Mouse (Mus musculus): ENCODE measurements at regions not wholly inside any gene's neighbourhood (a gene's known extent, or its start where the extent isn't known, plus 50 kb on each side); places are given as distances from the start of the nearest gene placed in this dataset.
A peak's percentile ranks its signal among the peaks of the same experiment; 100 is the strongest.

DNA sequence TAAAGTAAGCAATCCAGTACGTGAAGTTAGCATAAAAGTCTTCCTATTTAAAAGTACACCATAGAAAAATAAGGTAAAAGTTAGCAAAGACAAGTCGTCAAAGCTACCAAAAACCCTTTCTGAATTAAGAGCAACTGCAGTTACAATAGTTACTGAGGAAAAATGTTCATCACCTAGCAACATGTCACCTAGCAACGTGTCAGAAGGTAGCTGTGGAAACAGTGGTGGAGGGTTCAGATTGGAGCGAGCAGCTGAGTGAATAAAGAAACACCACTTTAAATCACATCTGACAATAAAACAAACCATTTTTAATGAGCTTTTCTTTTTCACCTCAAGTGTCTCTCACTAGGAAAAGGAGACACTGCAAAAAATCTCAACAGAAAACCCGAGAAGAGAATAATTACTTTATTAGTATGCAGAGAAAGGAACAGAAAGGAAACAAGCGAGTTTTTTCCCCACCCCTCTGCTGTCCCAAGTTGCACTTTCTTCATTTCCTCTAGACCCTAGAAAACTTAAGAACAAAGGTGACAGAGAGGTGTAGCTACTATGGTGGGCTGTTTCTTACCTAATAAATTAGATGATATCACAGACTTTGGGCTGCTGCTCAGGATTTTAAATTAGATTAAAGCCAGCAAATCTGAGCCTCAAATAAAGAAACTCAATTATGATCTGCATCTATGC, 275.4 kb downstream of the 1700017N19Rik start:
- H3K4me3 ChIP-seq (replicated peaks; ENCODE audit: low read length): no peak overlapping the region
- WGBS: 7% methylated on average over 6 of the region's 6 CpGs
- H3K27ac ChIP-seq: peak overlapping the region; percentile 38; the same call in 1 of the 2 replicates

DNA sequence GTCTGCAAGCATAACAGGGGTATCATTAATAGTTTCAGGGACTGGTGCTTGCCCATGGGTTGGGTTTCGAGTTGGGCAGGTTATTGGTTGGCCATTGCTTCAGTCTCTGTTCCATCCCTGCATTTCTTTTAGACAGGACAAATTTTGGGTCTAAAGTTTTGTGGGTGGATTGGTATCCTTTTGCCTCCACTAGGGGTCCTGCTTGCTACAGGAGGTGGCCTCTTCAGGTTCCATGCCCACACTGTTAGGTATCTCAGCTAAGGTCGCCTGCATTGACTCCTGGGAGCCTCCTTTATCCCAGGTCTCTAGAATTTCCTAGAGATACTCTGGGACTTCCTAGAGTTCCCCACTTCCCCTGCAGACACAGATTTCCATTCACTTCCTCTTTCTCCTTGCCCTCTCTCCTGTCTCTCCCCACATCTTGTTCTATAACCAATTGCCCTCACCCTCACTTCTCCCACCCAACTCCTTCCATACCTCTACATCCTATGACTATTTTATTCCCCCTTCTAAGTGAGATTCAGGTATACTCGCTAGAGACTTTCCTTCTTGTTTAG, 278.2 kb downstream of the 1700017N19Rik start:
- Histone ChIP-seq H3K4me3 (replicated peaks; ENCODE audit: low read length) (no peak overlapping the region), H3K27ac (no peak overlapping the region), H3K4me2 (replicated peaks) (no peak overlapping the region), H3K9ac (no peak overlapping the region), H3K36me3 (replicated peaks; ENCODE audit: control insufficient read depth, insufficient read depth) (no peaks in the 10 kb centered on the region), H3K27me3 (ENCODE audit: control insufficient read depth, insufficient read depth, low read length) (no peaks in the 10 kb centered on the region), H3K9me3 (ENCODE audit: control insufficient read depth, low read length) (no peaks in the 10 kb centered on the region), H3K4me1 (replicated peaks; ENCODE audit: control insufficient read depth, insufficient read depth, low read length) (peaks cover 10% of the 10 kb centered on the region)
- DNase-seq (ENCODE audit: low spot score) (no peak), ATAC-seq (ENCODE audit: low FRiP score) (no peak)
- WGBS: 48% methylated on average over 3 of the region's 3 CpGs

More for the DNA sequence above, 275.4 kb downstream of the 1700017N19Rik start:
- no peaks in the 10 kb centered on the region for H3K36me3 ChIP-seq (replicated peaks; ENCODE audit: control insufficient read depth, insufficient read depth)
- ATAC-seq (ENCODE audit: low FRiP score) (peak; percentile 91), DNase-seq (ENCODE audit: low spot score) (peak; percentile 83)
- no peak overlapping the region for H3K9ac ChIP-seq
- no peaks in the 10 kb centered on the region for H3K9me3 ChIP-seq (ENCODE audit: control insufficient read depth, low read length)
- H3K4me2 ChIP-seq (replicated peaks): peak overlapping the region; percentile 22; the same call in 1 of the 2 replicates
- peaks cover 10% of the 10 kb centered on the region for H3K4me1 ChIP-seq (replicated peaks; ENCODE audit: control insufficient read depth, insufficient read depth, low read length)
- H3K27me3 ChIP-seq (ENCODE audit: control insufficient read depth, insufficient read depth, low read length): no peaks in the 10 kb centered on the region

DNA sequence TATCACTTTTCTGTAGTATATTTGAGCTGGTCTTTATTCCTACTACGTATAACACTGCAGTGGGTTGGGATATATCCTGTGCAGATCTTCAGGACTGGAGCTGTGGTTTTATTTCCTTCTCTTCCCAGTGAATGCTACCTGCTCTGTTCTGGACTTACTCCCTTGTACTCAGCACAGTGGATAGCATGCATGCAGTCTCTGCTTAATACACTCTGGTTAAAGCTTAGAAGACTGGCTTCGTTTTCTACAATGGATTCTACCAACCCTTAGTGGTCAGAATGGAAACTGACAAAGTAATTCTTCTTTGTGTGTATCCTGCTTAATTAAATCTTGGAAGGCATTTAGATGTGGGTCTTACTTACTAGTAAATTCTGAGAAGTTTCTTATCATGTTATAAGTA, 292.3 kb downstream of the 1700017N19Rik start:
- Histone ChIP-seq H3K9me3 (ENCODE audit: control insufficient read depth, low read length) (no peaks in the 10 kb centered on the region), H3K4me3 (replicated peaks; ENCODE audit: low read length) (no peak overlapping the region), H3K4me1 (replicated peaks; ENCODE audit: control insufficient read depth, insufficient read depth, low read length) (no peaks in the 10 kb centered on the region), H3K36me3 (replicated peaks; ENCODE audit: control insufficient read depth, insufficient read depth) (no peaks in the 10 kb centered on the region), H3K27ac (no peak overlapping the region), H3K9ac (no peak overlapping the region), H3K4me2 (replicated peaks) (no peak overlapping the region), H3K27me3 (ENCODE audit: control insufficient read depth, insufficient read depth, low read length) (no peaks in the 10 kb centered on the region)
- DNase-seq (ENCODE audit: low spot score) (no peak), ATAC-seq (ENCODE audit: low FRiP score) (no peak)
- WGBS: 85% methylated on average over 2 of the region's 2 CpGs

DNA sequence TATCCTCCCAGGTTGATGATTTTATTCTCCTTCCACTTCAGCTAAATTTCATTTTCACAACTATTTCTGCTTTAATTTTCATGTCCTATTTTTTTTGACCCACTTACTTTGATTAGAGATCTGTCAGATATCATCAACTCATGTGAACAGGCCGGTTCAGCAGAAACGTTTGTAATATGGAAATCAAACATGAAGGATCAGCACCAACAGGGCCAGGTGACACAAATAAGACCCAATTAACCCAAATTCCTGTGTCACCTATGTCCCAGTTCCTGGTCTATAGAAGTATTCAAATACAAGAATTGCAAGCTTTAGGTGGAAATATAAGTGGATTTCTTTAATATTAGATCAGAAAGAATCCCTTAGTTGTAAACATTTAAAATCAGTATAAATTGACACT, 332.7 kb downstream of the 1700017N19Rik start:
- H3K9ac ChIP-seq: no peak overlapping the region
- WGBS: 81% methylated on average over 2 of the region's 2 CpGs
- H3K27ac ChIP-seq: no peak overlapping the region
- no peaks in the 10 kb centered on the region for H3K36me3 ChIP-seq (replicated peaks; ENCODE audit: control insufficient read depth, insufficient read depth)
- H3K4me1 ChIP-seq (replicated peaks; ENCODE audit: control insufficient read depth, insufficient read depth, low read length): no peaks in the 10 kb centered on the region
- no peak overlapping the region for H3K4me2 ChIP-seq (replicated peaks)
- H3K4me3 ChIP-seq (replicated peaks; ENCODE audit: low read length): no peak overlapping the region
- DNase-seq (ENCODE audit: low spot score): no peak
- no peaks in the 10 kb centered on the region for H3K9me3 ChIP-seq (ENCODE audit: control insufficient read depth, low read length)
- ATAC-seq (ENCODE audit: low FRiP score): no peak
- no peaks in the 10 kb centered on the region for H3K27me3 ChIP-seq (ENCODE audit: control insufficient read depth, insufficient read depth, low read length)

DNA sequence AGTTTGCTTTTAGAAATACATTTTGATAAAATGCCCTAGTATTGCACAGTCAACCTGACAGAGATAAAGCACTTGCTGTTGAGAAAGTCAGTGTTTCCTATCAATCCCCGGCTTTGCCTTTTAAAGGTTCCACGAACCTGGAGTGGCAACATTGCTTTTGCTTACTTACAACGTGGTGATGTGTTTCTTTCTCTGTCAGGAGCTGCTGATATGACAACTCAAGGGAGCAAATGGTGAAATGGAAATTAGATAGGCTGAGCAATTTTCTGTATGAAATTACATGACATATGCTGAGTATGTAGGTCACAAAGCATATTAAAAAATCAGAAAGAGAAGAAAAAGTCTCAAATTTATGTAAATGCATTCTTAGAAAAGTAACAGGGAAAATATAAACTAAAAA, 336.8 kb downstream of the 1700017N19Rik start:
- no peak for DNase-seq (ENCODE audit: low spot score)
- no peak overlapping the region for H3K4me3 ChIP-seq (replicated peaks; ENCODE audit: low read length)
- ATAC-seq (ENCODE audit: low FRiP score): no peak

DNA sequence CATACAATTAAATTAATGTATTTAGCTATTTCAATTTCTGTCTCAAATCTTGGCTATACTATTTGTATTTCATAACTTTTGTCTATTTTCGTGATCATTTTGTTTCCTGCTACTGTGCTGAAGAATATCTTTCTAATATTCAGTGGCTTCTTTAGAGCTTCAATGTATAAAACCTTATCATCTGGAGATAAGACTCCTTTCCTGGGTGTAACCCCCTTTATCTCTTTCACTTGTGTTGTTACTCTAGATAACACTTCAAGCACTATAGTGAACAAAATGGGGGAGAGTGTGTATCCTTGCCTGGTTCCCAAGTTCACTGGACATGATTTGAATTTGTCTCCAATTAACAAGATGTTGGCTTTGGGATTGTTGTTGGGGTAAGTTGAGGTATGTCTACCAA, 341.5 kb downstream of the 1700017N19Rik start:
- Histone ChIP-seq H3K36me3 (replicated peaks; ENCODE audit: control insufficient read depth, insufficient read depth) (no peaks in the 10 kb centered on the region), H3K9ac (no peak overlapping the region), H3K4me1 (replicated peaks; ENCODE audit: control insufficient read depth, insufficient read depth, low read length) (no peaks in the 10 kb centered on the region), H3K9me3 (ENCODE audit: control insufficient read depth, low read length) (no peaks in the 10 kb centered on the region), H3K4me2 (replicated peaks) (no peak overlapping the region), H3K27me3 (ENCODE audit: control insufficient read depth, insufficient read depth, low read length) (no peaks in the 10 kb centered on the region), H3K4me3 (replicated peaks; ENCODE audit: low read length) (no peak overlapping the region), H3K27ac (no peak overlapping the region)
- WGBS: 81% methylated on average over 1 of the region's 1 CpGs
- DNase-seq (ENCODE audit: low spot score) (no peak), ATAC-seq (ENCODE audit: low FRiP score) (no peak)

More for the DNA sequence above, 336.8 kb downstream of the 1700017N19Rik start:
- H3K4me2 ChIP-seq (replicated peaks): no peak overlapping the region
- H3K27ac ChIP-seq: no peak overlapping the region
- WGBS: 56% methylated on average over 3 of the region's 3 CpGs
- H3K27me3 ChIP-seq (ENCODE audit: control insufficient read depth, insufficient read depth, low read length): no peaks in the 10 kb centered on the region
- no peaks in the 10 kb centered on the region for H3K4me1 ChIP-seq (replicated peaks; ENCODE audit: control insufficient read depth, insufficient read depth, low read length)
- H3K36me3 ChIP-seq (replicated peaks; ENCODE audit: control insufficient read depth, insufficient read depth): no peaks in the 10 kb centered on the region
- no peak overlapping the region for H3K9ac ChIP-seq
- no peaks in the 10 kb centered on the region for H3K9me3 ChIP-seq (ENCODE audit: control insufficient read depth, low read length)

DNA sequence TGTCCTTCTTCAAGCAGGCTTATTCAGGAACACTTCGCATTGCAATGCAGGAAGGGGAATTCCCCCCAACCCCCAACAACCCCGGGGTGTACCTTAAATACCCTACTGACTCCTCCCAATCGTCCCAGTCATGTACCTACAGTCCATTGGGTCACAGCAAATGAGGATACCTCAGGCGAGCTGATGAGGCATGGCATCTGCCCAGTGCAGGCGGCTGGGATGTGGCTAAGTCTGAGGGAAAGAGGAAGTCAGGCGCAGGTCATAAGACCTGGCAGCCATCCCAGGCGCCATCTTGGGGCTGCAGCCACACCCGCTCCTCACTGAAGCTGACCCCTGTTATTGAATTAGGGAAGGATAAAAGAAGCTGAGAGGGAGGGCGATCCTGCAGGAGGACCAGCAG, 368.1 kb downstream of the 1700017N19Rik start:
- WGBS: 92% methylated on average over 9 of the region's 9 CpGs
- Histone ChIP-seq H3K36me3 (replicated peaks; ENCODE audit: control insufficient read depth, insufficient read depth) (no peaks in the 10 kb centered on the region), H3K4me2 (replicated peaks) (no peak overlapping the region), H3K27ac (no peak overlapping the region), H3K27me3 (ENCODE audit: control insufficient read depth, insufficient read depth, low read length) (no peaks in the 10 kb centered on the region), H3K4me3 (replicated peaks; ENCODE audit: low read length) (no peak overlapping the region), H3K9me3 (ENCODE audit: control insufficient read depth, low read length) (no peaks in the 10 kb centered on the region), H3K4me1 (replicated peaks; ENCODE audit: control insufficient read depth, insufficient read depth, low read length) (no peaks in the 10 kb centered on the region), H3K9ac (no peak overlapping the region)
- ATAC-seq (ENCODE audit: low FRiP score) (no peak), DNase-seq (ENCODE audit: low spot score) (no peak)

DNA sequence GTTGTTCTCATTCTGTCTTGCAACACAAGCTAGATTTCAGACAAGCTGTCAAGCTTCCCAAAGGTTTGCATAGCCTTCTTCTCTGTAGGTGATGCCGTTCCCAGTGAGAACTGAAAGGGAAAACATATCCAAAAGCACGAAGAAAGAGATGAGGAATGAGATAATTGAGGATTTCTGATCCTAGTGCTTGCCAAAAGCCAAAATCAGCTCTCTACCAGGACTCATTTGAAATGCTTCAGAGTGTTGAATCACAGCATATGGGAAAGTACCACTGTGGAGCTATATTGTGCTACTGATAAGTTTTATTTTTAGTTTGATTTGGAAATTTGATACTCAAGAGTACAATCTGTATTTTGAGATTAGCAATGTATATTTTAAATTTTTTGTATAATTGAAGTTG, 413.2 kb downstream of the 1700017N19Rik start:
- H3K4me2 ChIP-seq (replicated peaks): no peak overlapping the region
- WGBS: 77% methylated on average over 2 of the region's 2 CpGs
- ATAC-seq (ENCODE audit: low FRiP score): no peak
- no peaks in the 10 kb centered on the region for H3K36me3 ChIP-seq (replicated peaks; ENCODE audit: control insufficient read depth, insufficient read depth)
- H3K9me3 ChIP-seq (ENCODE audit: control insufficient read depth, low read length): no peaks in the 10 kb centered on the region
- no peak overlapping the region for H3K27ac ChIP-seq
- no peak overlapping the region for H3K4me3 ChIP-seq (replicated peaks; ENCODE audit: low read length)
- H3K4me1 ChIP-seq (replicated peaks; ENCODE audit: control insufficient read depth, insufficient read depth, low read length): no peaks in the 10 kb centered on the region
- H3K9ac ChIP-seq: no peak overlapping the region
- DNase-seq (ENCODE audit: low spot score): no peak
- no peaks in the 10 kb centered on the region for H3K27me3 ChIP-seq (ENCODE audit: control insufficient read depth, insufficient read depth, low read length)

DNA sequence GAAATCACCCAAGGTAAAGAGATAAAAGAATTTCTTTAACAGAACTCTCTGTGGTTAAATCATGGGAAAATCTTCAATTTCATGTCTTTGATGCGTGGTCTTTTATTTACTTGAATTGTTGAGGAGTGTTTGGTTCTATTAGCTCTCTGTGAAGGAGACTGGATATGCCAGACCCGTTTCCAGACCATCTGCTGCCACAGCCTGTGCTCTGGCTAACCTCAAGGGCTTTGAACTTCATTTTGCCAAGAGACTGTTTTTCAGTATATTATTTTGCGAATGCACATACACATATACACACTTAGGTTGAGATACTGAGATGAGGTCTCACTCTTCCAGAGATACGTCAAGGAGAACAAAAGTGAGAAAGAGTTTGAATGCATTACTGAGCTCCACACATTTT, 414.4 kb downstream of the 1700017N19Rik start:
- no peak overlapping the region for H3K27ac ChIP-seq
- no peak overlapping the region for H3K9ac ChIP-seq
- ATAC-seq (ENCODE audit: low FRiP score) (no peak), DNase-seq (ENCODE audit: low spot score) (no peak)
- H3K9me3 ChIP-seq (ENCODE audit: control insufficient read depth, low read length): no peaks in the 10 kb centered on the region
- 88% methylated on average over 4 of the region's 4 CpGs for WGBS
- H3K4me2 ChIP-seq (replicated peaks): no peak overlapping the region
- H3K27me3 ChIP-seq (ENCODE audit: control insufficient read depth, insufficient read depth, low read length): no peaks in the 10 kb centered on the region
- no peaks in the 10 kb centered on the region for H3K4me1 ChIP-seq (replicated peaks; ENCODE audit: control insufficient read depth, insufficient read depth, low read length)
- H3K4me3 ChIP-seq (replicated peaks; ENCODE audit: low read length): no peak overlapping the region
- no peaks in the 10 kb centered on the region for H3K36me3 ChIP-seq (replicated peaks; ENCODE audit: control insufficient read depth, insufficient read depth)
